Mouse (Mus musculus) cortical plate, adult 2 months (tissue): ENCODE measurements at regions not wholly inside any gene's neighbourhood (a gene's known extent, or its start where the extent isn't known, plus 50 kb on each side); places are given as distances from the start of the nearest gene placed in this dataset.

Experiments
- CTCF ChIP-seq: fragments of 200-500 bp; IDR thresholded peaks from 2 replicates; pipeline ENCODE4 v1.5.1; 2011; ENCODE audit warnings: mild to moderate bottlenecking, control low read depth, low read length; ENCODE audit not compliant: insufficient read depth; ENCODE audit errors: extremely low read depth
- POLR2A ChIP-seq: fragments of 200-500 bp; IDR thresholded peaks from 2 replicates; pipeline ENCODE4 v1.6.1; 2011; ENCODE audit warnings: mild to moderate bottlenecking, low read length, control low read depth; ENCODE audit not compliant: insufficient read depth; ENCODE audit errors: extremely low read depth

DNA sequence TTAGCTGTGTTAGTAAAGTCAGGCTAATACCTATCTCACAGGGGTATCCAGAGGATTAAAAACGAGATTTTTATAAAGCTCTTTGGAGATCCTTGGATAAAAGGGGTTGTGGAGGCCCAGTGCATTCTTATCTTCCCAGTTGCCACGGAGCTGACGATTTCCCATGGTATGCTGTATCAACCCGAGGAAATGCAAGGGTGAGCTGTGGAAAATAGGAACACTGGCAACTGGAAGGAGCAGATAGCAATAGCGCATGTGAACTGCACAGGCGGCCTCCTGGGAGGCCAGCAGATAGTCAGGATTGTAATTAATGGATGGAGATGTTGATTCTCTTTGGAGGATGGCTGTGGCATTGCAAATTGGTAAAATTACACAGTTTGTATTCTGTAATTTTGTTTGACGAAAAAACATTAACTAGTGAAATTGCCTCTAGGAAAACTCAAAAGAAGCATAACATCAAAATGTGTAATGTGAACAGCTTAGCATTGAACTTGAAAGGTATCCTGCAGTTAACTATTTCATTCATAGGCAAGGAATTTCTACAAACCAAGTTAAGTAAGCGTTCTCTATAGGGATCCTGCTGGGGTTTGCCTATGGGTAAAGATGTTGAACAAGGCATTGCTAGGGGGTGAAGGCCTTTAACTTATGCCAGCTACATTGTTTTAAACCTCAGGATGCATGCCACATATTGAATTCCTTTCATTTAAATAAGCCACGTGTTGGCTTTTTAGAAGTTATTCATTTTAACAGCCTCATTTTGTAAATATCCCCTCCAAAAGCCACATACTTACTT lies 389.1 kb upstream of the Kcnh7 start:
- TF ChIP-seq POLR2A (no peak), CTCF (no peak)
